Mouse (Mus musculus) bone marrow, adult 2 months (tissue): ENCODE results near the gene Notch1. TPM values are rescaled to one million over a fixed set of nuclear protein-coding genes. Genes with fewer than 3 reads are reported as not detected.

Experiments
- H3K27ac ChIP-seq: fragments of 200-500 bp; 2 replicates; pipeline ENCODE4 v1.5.1; 2012; ENCODE audit warnings: low read depth, mild to moderate bottlenecking, control low read depth, inconsistent platforms, low read length; ENCODE audit not compliant: control insufficient read depth, poor library complexity, insufficient read depth
- H3K4me1 ChIP-seq: fragments of 200-500 bp; 2 replicates; pipeline ENCODE4 v1.6.1; 2011; ENCODE audit warnings: low read length; ENCODE audit not compliant: control insufficient read depth, insufficient read depth
- H3K4me3 ChIP-seq: fragments of 200-500 bp; replicated peaks from 2 replicates; pipeline ENCODE3; 2011; ENCODE audit warnings: mild to moderate bottlenecking, low read depth, low read length, control low read depth; ENCODE audit not compliant: control insufficient read depth
- CTCF ChIP-seq: fragments of 200-500 bp; IDR thresholded peaks from 2 replicates; pipeline ENCODE4 v1.5.1; 2011; ENCODE audit warnings: low read length, control low read depth; ENCODE audit not compliant: control insufficient read depth, insufficient read depth
- POLR2A ChIP-seq: fragments of 200-500 bp; IDR thresholded peaks from 2 replicates; pipeline ENCODE4 v1.6.1; 2011; ENCODE audit warnings: low read depth, mild to moderate bottlenecking, control low read depth, low read length, borderline replicate concordance; ENCODE audit not compliant: control insufficient read depth
- WGBS: fragments of 180-500 bp; shearing (Covaris S2); methylation state at CpG from one replicate; pipeline ENCODE4 v1.1.7; 2018; 5-methylcytosine and 5-hydroxymethylcytosine counted together
- polyA plus RNA-seq: library from polyadenylated mRNA; stranded (reverse); fragments of >200 nt; gene quantifications from 2 replicates; pipeline ENCODE4 v1.2.4, GENCODE M21; 2011; ENCODE audit warnings: low replicate concordance; ENCODE audit not compliant: missing spikeins, insufficient read depth, insufficient read length

The Notch1 gene
- polyA plus RNA-seq, 1 experiment: 36.9 TPM

DNA sequence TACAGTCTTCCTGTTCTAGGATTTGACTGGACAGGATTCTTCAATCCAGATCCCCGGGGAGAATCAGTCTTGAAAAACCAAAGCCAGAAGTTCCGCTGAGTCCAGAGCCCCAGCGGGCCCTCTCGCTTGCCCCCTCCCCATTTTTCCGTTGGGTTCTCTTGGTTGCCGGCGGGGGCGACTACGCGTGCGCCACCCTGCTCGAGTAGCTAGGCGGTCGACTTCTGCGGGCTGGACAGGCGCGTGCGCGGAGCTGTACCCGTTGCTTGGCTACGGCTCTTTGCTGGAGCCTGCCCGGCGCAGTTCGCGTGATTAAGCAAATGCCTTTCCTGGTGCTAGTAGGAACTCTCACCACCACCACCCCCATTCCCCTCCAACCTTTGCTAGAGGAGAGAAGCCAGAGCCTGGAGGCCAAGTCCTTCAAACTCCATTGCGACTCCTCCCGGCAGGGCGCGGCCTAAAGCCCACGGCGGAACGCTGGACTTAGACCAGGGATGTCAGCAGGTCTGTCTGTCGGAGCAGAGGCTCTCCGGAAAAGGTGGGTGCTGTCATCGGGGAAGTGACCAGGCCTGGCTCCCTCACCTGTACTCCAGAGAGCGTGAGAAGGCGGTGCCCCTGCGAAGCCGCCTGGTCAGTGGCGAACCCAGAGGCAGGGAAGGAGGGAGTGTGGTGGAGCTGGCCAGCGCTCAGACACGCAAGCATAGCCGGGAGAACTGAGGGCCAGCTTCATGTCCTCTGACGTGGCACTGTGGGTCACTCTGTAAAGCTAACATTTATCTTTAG is 70.6 kb downstream of the Notch1 start:
- under 1% methylated on average over 44 of the region's 44 CpGs for WGBS
- TF ChIP-seq POLR2A (peak; percentile 11; the same call in 1 of the 2 replicates), CTCF (no peak)
- H3K27ac ChIP-seq: peak overlapping the region; percentile 81
- H3K4me1 ChIP-seq: peaks cover 5% of the 10 kb centered on the region
- peak overlapping the region; percentile 78 for H3K4me3 ChIP-seq

DNA sequence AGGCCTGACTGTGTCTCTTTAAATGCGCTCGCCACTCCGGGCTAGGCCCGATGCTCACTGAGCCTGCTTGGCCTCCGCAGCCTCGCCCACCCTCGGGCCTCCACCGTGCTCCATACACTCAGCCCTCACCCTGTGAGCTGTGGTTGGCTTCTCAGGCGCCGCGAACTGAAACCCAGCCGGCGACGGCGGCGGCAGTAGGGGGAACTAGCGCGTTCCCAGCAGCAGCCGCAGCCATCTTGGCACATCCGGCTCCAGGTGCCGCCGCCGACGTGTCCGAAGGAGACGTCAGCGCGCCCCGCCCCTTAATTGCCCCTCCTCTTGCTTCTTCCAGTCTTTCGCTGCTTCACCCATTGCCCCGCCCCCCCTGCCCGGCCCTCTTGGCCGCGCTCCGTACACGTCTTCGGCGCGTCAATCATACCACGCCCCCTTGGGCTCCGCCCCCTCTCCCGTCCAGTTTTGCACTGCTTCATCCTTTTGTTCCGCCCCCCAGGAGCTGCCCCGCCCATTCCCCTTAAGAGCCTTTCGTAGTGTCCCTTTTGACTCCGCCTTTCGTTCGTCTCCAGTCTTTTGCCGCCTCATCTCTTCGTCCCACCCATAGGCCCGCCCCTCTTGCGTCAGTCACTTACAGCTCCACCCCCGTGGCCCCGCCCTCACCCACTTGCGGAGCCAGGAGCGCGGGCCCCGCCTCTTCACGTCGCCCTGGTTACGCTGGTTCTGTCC is 71.4 kb downstream of the Notch1 start, which contains the start of gene Sec16a:
Gene Sec16a, minus strand, starts transcription at position 271 of the 720 bp plus-strand sequence.
- H3K4me3 ChIP-seq: peak within 1 kb of the TSS; percentile 96
- peak within 1 kb of the TSS; percentile 96 for H3K27ac ChIP-seq
- TF ChIP-seq POLR2A (peak; percentile 89; the same call in 1 of the 2 replicates), CTCF (no peak; the same call in 1 of the 2 replicates)
- under 1% methylated on average over 61 of the region's 61 CpGs for WGBS
- H3K4me1 ChIP-seq: peaks cover 5% of the 10 kb centered on the region

DNA sequence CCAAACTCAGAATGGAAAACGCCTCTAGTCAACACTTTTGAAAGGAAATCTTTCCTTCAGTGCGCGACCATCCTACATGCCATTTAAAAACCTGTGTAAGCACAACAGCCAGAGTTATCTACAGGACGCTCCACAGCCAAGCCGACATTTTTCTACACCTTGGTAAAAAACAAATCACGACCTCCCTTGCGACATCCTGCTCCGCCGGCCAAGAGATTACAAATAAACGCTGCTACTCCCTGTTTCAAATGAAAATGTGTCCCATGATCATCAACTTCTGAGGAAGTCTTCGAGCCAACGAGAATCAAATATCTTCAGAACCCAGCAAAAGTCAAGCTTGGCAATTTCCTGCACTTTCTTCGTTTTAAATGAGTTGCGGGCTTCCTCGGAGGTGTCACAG is 72.1 kb downstream of the Notch1 start:
- WGBS: 3% methylated on average over 15 of the region's 15 CpGs
- Histone ChIP-seq H3K4me3 (peak overlapping the region; percentile 96), H3K27ac (peak overlapping the region; percentile 96), H3K4me1 (peaks cover 5% of the 10 kb centered on the region)
- TF ChIP-seq CTCF: no peak
- TF ChIP-seq POLR2A: no peak

DNA sequence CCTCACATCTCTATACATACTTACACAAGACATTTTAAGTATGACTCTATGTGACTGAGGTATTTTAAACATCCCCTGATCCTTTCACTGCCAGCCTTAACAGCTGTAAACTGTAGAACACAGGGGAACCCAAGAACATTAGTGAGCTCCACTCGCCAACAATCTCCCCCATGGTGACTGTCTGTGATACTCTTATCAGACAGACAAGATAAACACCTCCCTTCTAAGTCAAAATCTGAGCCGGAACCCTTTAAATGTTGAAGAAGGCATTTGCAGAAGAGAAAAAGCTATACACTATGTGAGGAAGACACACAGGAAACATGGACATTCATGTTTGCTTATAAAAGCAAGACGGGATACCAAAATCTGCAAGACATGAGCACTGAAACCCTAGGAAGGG is 72.6 kb downstream of the Notch1 start:
- H3K27ac ChIP-seq: no peak overlapping the region
- peaks cover 5% of the 10 kb centered on the region for H3K4me1 ChIP-seq
- peak overlapping the region; percentile 47 for H3K4me3 ChIP-seq
- WGBS: 44% methylated on average over 3 of the region's 3 CpGs
- TF ChIP-seq POLR2A: no peak
- TF ChIP-seq CTCF: no peak

DNA sequence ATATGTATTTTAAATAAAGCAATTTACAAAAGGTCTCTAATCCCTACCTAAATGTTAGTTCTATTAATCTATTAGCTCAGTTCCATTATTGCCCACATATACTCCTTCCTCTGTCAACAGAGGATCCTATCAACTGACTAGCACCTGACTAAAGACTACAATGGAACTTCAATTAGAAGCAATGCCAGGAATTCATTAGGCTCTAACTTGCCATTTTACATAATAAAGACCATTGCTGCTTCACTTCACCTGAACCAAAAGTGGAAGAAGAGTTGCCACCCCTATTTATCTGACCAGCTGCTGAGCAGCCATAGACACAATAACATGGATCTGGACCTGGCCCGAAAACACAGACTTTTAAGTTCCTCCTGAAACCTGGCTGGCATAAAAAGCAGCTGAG is 73.6 kb downstream of the Notch1 start:
- Histone ChIP-seq H3K27ac (no peak overlapping the region), H3K4me3 (no peak overlapping the region), H3K4me1 (peaks cover 5% of the 10 kb centered on the region)
- 90% methylated on average over 1 of the region's 1 CpGs for WGBS
- TF ChIP-seq CTCF: no peak
- no peak for TF ChIP-seq POLR2A

DNA sequence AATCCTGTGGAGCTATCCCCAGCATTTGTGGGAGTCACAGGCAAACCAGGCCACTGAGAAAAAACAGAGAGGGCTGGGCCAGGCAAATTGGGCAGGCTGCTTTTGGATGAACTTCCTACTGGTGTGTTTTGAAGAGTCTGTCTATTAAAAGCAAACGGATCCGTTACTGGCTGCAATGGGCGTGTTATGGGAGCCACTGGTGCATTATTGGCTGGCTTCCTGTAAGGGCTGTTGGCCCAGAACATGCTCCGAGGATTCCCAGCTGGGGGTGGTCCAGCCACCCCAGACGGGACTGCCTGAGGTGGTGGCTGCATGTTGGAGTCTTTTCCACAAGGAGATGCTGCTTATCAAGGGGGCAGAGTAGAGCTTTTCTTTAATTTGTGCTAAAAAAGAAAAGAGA is 74.8 kb downstream of the Notch1 start:
- TF ChIP-seq POLR2A: no peak

DNA sequence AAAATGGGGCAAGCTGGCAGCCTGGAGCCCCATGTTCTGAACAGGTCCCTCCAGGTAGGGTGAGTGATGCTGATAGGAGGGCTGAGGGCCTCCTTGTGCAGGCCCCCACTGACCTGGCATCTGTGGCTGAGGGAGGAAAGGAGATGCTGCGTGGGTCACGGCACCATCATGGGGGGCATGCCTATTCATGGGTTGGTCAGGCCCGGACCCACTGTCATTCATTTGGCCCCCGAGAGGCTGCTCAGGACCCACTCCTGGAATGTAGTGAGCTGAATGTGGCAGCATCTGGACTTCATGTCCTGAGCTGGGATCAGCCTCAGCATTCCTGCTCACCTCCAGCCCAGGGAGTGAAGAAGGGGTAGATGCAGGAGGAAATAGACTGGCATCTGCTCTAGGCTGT is 75.2 kb downstream of the Notch1 start:
- Histone ChIP-seq H3K4me3 (no peak overlapping the region), H3K4me1 (peaks cover 1% of the 10 kb centered on the region; the same call in 1 of the 2 replicates), H3K27ac (no peak overlapping the region)
- no peak for TF ChIP-seq POLR2A
- no peak for TF ChIP-seq CTCF
- WGBS: 94% methylated on average over 4 of the region's 4 CpGs

More for the DNA sequence above, 74.8 kb downstream of the Notch1 start:
- 83% methylated on average over 5 of the region's 5 CpGs for WGBS
- Histone ChIP-seq H3K4me1 (peaks cover 3% of the 10 kb centered on the region), H3K4me3 (no peak overlapping the region), H3K27ac (no peak overlapping the region)

DNA sequence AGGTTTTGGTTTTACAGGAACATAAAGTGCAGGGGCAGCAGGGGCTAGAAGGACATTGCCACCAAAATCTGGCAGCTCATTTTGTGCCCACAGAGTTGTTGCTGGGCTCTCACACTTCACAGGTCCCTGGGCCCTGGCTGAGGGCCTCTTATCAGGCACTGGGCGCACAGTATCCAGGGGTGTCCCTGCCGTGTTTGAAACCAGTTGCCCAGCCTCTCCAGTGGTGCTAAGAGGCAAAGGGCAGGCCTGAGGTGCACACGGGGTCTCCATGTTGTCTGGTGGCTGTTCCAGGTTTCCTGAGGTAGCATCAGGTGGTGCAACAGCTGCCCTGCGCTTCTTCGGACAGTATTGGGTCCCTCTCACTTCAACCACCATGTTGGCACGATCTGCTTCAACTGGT is 76.8 kb downstream of the Notch1 start:
- 79% methylated on average over 6 of the region's 6 CpGs for WGBS
- Histone ChIP-seq H3K4me1 (peaks cover 1% of the 10 kb centered on the region; the same call in 1 of the 2 replicates), H3K27ac (no peak overlapping the region), H3K4me3 (no peak overlapping the region)
- TF ChIP-seq CTCF (no peak), POLR2A (no peak)
